Mouse (Mus musculus): ENCODE measurements at regions not wholly inside any gene's neighbourhood (a gene's known extent, or its start where the extent isn't known, plus 50 kb on each side); places are given as distances from the start of the nearest gene placed in this dataset.

- no peak for TF ChIP-seq HCFC1 (IDR thresholded peaks at IDR 0.05; ENCODE audit: borderline replicate concordance, insufficient read depth, low read length)
- no peak for TF ChIP-seq ZC3H11A (IDR thresholded peaks at IDR 0.05; ENCODE audit: borderline replicate concordance, low read depth, low read length)
- no peak for TF ChIP-seq ZNF384 (IDR thresholded peaks at IDR 0.05; ENCODE audit: low read depth, low read length)
- TF ChIP-seq CHD2 (IDR thresholded peaks at IDR 0.05; ENCODE audit: low read depth, low read length) = no peak
- no peak for TF ChIP-seq MAFK (IDR thresholded peaks at IDR 0.05; ENCODE audit: insufficient read depth, low read depth, low read length)
Measured at GRCm38 (mm10) chr10:119040205-119040604, 170.2 kb upstream of the Dyrk2 start.

All from ES-E14 (cell line).